Mouse (Mus musculus): ENCODE data around the gene Vegfb. TPM values are rescaled to one million over a fixed set of nuclear protein-coding genes. Genes with fewer than 3 reads are reported as not detected.

Gene Vegfb
- total RNA-seq, 2 experiments from 2014 or later: 79.5 to 82.1 TPM

GRCm38 (mm10) chr19:6942249-6942691 is 45.2 kb downstream of the Vegfb start, which contains the start of gene Gpr137:
Gene Gpr137, minus strand, starts transcription at chr19:6942480.
- DNase-seq (ENCODE audit: low spot score in 2 of 2): peak; percentile 86 to 93

GRCm38 (mm10) chr19:6941372-6942248 is 45.8 kb downstream of the Vegfb start, which contains the start of gene Bad:
Gene Bad, plus strand, starts transcription at chr19:6941861.
- DNase-seq (ENCODE audit: low spot score in 2 of 2): peak; percentile 97 to 98

- no peak for DNase-seq (ENCODE audit: low spot score in 2 of 2)
Observed at GRCm38 (mm10) chr19:6940396-6941351, 46.8 kb downstream of the Vegfb start.

GRCm38 (mm10) chr19:6939106-6940002 is 48.1 kb downstream of the Vegfb start:
- no peak for DNase-seq (ENCODE audit: low spot score in 2 of 2)

- no peak for DNase-seq (ENCODE audit: low spot score in 2 of 2)
Observed at GRCm38 (mm10) chr19:6937541-6938465, 49.6 kb downstream of the Vegfb start.

DNA sequence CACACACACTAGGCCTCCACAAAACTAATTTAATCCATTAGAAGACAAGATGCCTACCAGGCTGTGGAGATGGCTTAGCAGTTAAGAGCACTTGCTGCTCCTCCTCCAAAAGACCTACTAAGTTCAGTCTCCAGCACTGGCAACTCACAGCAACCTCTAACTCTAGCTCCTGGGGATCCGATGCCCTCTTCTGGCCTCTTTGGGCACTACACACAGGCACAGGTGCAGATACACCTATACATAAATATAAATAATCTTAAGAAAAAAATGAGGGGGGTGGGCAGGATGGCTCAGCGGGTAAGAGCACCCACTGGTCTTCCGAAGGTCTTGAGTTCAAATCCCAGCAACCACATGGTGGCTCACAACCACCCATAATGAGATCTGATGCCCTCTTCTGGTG is 51.2 kb downstream of the Vegfb start:
- no peak for DNase-seq (ENCODE audit: low spot score in 2 of 2)

DNA sequence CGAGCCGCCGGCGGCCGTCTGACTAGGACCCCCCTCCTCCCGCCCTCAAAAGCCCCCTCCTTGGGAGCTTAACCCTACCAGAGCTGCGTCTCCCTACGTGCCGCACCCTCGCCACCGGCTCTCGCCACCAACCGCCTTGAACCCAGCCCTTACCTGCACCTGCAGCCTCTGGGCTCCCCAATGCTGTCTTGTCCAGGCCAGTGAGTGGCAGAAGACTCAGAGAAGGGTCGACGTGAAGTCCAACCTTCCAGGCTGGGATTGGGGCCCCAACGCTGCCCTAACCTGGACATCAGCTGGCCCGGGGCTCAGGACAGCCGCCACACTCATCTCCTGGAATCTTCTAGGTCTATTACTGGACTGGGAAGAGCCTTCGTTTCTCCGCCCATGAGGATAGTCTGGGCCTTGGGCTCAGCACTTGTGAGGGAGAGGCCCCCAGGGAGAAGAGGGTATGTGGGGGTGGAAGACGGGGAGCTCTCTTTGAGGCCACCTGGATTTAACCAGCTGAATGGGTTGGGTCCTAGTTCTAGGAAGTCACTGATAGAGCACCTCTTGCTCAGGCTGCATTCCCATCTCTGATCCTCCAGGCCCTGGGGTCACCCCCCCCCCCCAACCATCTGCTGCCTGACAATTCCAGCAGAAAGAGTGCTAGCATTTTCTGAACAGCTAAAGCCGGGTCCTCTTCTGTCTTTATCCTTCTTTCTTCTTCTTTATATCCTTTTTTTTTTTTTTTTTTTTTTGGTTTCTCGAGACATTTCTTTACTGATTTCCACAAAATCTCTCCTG is 53.1 kb downstream of the Vegfb start, which contains the start of gene Kcnk4:
TSS of gene Kcnk4 (minus strand) at position 321 of the 783 bp plus-strand sequence.
- no peak for DNase-seq (ENCODE audit: low spot score in 2 of 2)

GRCm38 (mm10) chr19:6933436-6934194 is 53.8 kb downstream of the Vegfb start:
- no peak for DNase-seq (ENCODE audit: low spot score in 2 of 2)

DNA sequence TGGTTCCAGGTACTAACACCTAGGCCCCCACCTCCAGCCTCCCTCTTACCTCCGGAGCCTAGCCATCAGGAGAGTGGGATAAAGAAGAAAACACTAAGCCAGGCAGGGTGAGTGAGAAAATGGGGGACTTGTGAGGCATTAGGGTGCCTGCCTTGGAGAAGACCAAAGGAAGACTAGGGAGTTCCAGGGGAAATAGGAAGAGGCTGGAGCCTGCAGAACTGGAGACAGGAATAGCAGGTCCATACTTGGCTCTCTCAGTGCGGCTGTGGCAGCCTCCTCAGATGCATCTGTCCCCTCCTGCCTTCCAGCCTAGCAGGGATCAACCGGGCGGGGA is 54.4 kb downstream of the Vegfb start:
- DNase-seq (ENCODE audit: low spot score in 2 of 2): no peak

Other genes with a start within 250 kb of the Vegfb start
- 10 to 100 TPM; 28.1 to 31.9 TPM for gene Rps6ka4, start 147.0 kb downstream of the Vegfb start, total RNA-seq (2021)
- gene Ccdc88b, start 129.4 kb downstream of the Vegfb start, total RNA-seq (2021): 1 to 10 TPM; 2.9 to 4.2 TPM
- gene Trmt112, start 78.0 kb downstream of the Vegfb start, total RNA-seq (2021): 10 to 100 TPM; 42.4 to 44.5 TPM
- 100 to 1,000 TPM; 319 to 332 TPM for gene Prdx5, start 77.5 kb downstream of the Vegfb start, total RNA-seq (2021)
- 10 to 100 TPM; 45.8 to 53.0 TPM for gene Esrra, start 65.8 kb downstream of the Vegfb start, total RNA-seq (2021)
- gene Catsperz, start 62.3 kb downstream of the Vegfb start, total RNA-seq (2021): 10 to 100 TPM; 10.7 to 11.5 TPM
- 10 to 100 TPM; 25.3 to 27.8 TPM for gene Kcnk4, start 53.1 kb downstream of the Vegfb start, total RNA-seq (2021)
- 10 to 100 TPM; 34.3 to 37.7 TPM for gene Bad, start 45.8 kb downstream of the Vegfb start, total RNA-seq (2021)
- 10 to 100 TPM; 73.7 to 74.1 TPM for gene Gpr137, start 45.2 kb downstream of the Vegfb start, total RNA-seq (2021)
- 100 to 1,000 TPM; 126 to 139 TPM for gene Ppp1r14b, start 12.7 kb downstream of the Vegfb start, total RNA-seq (2021)
- 10 to 100 TPM; 16.4 to 18.4 TPM for gene Plcb3, start 11.2 kb downstream of the Vegfb start, total RNA-seq (2021)
- 10 to 100 TPM; 77.0 to 98.0 TPM for gene Fkbp2, start 7.2 kb downstream of the Vegfb start, total RNA-seq (2021)
- gene Dnajc4, start 4.9 kb upstream of the Vegfb start, total RNA-seq (2021): 10 to 100 TPM; 18.1 to 21.5 TPM
- gene Nudt22, start 8.5 kb upstream of the Vegfb start, total RNA-seq (2021): 10 to 100 TPM; 10.2 to 11.3 TPM
- gene Trpt1, start 8.5 kb upstream of the Vegfb start, total RNA-seq (2021): 10 to 100 TPM; 16.9 to 18.2 TPM
- 1 to 10 TPM; 5.0 to 5.2 TPM for gene Fermt3, start 31.8 kb upstream of the Vegfb start, total RNA-seq (2021)
- gene Stip1, start 52.3 kb upstream of the Vegfb start, total RNA-seq (2021): 100 to 1,000 TPM; 126 to 148 TPM
- gene Macrod1, start 69.2 kb upstream of the Vegfb start, total RNA-seq (2021): 1 to 10 TPM; 4.4 to 5.2 TPM
- gene Flrt1, start 118.1 kb upstream of the Vegfb start, total RNA-seq (2021): 10 to 100 TPM; 27.9 to 28.4 TPM
- 100 to 1,000 TPM; 202 to 240 TPM for gene Otub1, start 218.7 kb upstream of the Vegfb start, total RNA-seq (2021)
- 100 to 1,000 TPM; 688 to 834 TPM for gene Cox8a, start 230.0 kb upstream of the Vegfb start, total RNA-seq (2021)